Mouse (Mus musculus) adrenal gland, postnatal 25 days (tissue): ENCODE data around the gene Nrarp. TPM values are rescaled to one million over a fixed set of nuclear protein-coding genes. Genes with fewer than 3 reads are reported as not detected.

Source experiments
- DNase-seq: peaks from one replicate; pipeline ENCODE4 v3.0.0; 2021; ENCODE audit warnings: mixed read lengths
- long read RNA-seq: library from polyadenylated mRNA; stranded (forward); transcript quantifications from one replicate; pipeline ENCODE4 v2.0.0, GENCODE M21; 2021
- total RNA-seq: library from RNA; stranded (reverse); gene quantifications from 2 replicates; pipeline ENCODE4 v1.2.3, GENCODE M21; 2021

The Nrarp gene
- 2.2 and 4.0 TPM in 2 replicates for total RNA-seq
- long read RNA-seq, partial matches to known transcripts = 0 of 3 reads
- long read RNA-seq, other reads (novel, unspliced or antisense) = 0 of 3 reads

DNA sequence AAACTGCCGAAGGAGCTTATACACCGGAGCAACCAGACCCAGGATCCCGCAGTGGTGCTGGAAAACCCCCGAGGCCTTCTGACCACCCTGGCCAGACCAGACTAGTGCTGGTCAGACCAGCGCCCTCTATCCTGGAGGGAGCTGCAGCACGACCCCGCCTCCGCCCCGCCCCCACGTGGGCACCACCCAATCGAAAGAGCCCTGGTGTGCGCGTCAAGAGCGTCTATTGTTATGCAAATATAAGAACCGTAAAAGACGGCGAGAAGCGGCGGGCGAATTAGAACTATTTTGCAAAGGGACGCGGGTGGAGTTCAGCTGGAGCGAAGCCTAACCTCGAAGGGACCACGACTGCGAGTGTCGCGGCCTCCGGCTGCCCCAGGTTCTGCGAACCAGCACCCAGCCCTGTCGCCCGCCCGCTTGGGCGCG is at the start of gene Nrarp:
TSS of gene Nrarp (plus strand) at position 281 of the 426 bp plus-strand sequence.
- DNase-seq = peak; percentile 91

DNA sequence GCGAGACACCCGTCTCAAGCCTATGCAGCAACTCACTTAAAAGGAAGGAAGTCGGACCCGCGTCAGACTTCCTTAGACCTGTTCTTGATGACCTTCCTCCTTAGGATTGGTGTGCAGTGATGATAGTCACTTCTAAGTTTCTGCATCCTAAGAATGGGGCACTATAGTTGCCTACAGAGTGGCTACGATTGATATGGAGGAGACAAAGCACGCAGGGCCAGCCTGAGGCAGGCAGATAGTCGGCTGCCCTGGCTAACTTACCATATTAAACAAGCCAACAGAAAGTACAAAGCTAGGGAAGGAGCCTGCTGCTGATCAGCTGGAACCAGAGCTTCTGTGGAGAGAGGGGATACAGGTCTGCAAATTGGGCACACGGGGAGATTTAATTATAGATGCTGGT is 49.0 kb upstream of the Nrarp start:
- DNase-seq = no peak

DNA sequence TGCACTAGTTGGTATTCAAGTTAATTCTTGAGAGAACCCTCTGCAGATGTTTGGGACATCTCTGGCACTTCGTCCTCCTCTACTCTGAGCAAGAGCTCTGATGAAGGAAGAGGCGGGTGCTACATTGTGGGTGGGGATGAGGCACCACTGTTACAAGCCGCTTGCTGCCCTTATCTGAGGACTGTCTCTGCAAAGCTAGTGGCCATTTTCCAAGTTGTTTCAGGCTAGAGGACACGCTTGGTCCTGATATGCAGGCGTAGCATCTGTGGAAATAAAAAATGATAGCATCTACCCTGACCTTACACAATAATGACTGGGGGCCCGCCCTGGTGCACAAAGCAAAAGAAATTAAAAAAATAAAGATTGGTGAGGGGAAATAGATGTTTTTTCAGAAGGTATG is 42.7 kb upstream of the Nrarp start:
- no peak for DNase-seq

DNA sequence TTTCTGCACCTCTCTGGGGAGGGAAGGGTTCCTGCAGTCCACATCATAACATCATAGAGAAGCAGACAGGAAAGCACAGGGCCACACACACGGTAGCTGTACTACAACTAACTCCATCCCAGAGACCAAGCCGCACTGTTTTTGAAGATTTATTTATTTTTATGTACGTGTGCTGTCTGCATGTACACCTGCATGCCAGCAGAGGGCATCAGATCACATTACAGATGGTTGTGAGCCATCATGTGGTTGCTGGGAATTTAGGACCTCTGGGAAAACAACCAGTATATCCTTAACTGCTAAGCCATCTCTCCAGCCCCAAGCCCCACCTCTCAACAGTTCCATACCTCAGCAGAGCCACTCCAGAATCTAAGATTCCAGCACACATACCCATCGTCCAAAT is 39.4 kb upstream of the Nrarp start:
- no peak for DNase-seq

DNA sequence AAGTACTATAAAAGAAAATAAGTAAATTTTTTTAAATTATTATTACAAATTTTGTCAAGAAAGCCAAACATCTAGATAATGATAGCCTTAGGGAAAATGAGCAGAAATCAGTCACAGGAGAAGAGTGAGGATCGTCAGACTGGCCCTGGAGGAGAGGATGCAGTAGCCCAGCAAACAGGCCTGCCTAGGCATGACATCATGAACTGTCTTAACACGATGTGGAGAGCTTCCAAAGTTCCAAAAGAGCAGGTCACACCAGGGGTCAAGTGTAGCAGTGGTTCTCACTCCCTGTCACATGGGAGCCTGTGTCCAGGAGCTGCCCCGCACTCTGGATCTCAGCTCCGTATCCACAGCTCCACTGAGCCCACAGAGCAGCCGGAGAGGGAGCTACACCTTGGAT is 38.6 kb upstream of the Nrarp start:
- DNase-seq = no peak

DNA sequence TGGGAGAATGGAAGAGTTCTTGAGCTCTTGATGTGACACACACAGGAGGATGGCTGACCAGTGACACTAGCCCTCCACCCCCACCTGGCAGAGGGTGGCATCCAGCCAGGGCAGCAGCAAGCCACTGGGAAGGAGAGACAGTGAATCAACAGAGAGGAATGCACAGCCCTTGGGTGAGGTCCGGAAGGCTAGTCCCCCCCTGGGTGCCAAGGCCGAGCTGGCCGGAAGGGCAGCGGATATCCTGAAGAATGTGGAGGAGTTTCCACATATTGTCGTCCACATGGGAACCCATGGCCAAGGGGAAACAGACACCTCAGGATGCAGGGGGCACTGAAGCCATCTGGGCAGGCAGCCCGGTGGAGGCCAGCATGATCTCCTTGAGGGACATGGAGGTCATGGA is 35.2 kb upstream of the Nrarp start:
- peak; percentile 86 for DNase-seq

DNA sequence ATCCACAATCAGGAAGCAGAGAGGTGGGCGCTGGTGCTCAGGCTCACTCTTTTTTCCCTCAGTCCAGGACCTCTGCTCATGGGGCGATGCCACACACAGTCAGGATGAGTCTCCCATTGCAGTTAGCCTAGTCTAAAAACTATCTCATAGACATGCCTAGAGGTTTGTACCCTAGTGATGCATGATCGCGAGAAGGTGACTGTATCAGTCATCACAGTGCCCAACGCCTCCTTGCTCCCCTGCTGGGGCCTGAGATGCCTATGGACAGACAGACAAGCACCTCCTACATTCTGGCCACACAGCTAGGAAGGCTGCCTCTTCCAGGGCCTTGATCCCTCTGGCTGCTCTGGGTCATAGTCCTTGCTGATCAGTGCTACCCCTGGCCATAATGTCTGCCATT is 33.2 kb upstream of the Nrarp start:
- DNase-seq = no peak

DNA sequence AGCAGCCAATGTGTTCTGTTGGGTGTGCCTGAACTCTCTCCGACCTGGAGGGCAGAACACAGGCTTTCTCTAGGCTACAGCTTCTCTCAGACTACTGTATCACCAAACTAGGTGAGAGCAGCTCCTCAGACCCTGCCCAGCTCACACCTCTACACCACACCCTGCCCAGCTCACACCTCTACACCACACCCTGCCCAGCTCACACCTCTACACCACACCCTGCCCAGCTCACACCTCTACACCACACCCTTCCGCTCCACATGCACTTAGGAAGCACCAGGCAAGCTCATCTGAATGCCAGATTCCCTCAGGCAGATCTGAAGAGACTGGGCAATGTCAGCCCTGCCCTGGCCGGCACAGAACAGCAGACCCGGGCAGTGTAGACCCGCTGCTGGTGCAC is 32.7 kb upstream of the Nrarp start:
- no peak for DNase-seq

DNA sequence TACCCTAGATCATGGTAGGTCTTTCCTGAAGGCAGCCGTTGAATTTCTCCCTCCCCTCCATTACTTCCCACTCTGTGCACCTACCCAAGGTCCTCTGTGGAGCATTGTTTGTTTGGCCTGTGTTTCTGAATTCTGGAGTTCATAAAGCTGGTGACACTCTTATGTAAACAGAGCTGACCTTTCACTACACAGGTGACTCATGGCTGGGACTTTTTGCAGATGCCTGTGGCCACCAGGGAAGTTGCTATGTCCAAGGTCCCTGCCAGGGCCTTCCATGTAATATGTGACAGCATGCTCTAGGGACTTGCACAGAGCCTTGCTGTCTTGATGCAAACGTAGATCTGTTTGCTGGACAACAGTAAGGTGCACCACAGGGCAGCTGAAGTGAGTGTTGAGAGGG is 30.9 kb upstream of the Nrarp start:
- DNase-seq = no peak

DNA sequence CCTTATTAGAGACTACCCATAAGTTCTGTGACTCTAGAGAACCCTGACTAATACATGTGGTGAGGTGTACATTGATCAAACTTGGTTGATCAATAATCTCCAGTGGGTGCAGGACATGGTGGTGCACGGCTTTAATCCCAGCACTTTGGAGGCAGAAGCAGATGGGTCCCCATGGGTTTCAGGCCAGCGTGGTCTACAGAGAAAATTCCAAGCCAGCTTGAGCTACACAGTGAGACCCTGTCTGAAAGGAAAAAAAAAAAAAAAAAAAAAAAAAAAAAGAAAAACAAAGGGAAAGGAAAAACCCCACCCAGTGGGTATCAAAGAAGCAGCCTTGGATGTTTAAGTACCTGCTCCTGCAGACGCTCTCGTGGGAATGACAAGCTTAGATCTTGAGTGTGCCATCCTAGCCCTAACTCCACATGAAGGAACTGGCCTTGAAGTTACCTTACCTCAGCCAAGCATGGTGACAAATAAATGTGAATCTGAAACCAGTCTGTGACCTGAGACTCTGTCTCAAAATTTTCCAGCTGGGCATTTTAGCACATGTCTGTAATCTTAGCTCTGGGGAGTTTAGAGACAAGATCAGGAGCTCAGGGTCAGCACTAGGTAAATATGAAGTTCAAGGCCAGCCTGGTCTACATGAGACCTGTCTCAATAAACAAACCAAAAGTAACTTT is 29.1 kb upstream of the Nrarp start:
- no peak for DNase-seq

DNA sequence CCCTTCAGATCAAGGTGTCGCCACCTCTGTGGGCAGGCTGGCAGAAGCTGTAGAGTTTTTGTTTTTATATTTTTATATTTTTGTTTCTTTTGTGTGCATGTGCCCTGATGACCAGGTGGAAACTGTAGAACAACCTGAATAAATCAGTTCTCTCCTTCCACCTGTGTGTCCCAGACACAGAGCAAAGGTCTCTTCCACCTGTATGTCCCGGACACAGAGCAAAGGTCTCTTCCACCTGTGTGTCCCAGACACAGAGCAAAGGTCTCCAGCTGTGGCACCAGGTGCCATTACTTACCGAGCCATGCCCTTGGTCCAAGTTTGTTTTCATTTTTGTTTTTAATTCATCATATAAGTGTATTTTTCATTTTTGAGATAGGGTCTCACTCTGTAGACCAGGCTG is 24.4 kb upstream of the Nrarp start:
- no peak for DNase-seq

DNA sequence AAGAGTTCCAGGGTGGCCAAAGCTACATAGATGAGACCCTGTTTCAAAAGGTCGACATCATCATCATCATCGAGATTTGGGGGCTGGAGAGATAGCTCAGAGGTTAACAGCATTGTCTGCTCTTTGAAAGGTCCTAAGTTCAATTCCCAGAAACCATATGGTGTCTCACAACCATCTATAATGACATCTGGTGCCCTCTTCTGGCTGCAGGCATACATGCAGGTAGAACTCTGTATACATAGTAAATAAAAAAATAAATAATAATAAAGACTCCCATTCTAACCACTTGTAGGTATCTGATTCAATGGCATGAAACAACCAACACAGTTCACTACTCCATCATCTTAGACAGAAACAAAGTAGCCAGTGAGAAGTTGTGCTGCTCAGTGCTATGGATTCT is 23.6 kb upstream of the Nrarp start:
- DNase-seq = no peak

DNA sequence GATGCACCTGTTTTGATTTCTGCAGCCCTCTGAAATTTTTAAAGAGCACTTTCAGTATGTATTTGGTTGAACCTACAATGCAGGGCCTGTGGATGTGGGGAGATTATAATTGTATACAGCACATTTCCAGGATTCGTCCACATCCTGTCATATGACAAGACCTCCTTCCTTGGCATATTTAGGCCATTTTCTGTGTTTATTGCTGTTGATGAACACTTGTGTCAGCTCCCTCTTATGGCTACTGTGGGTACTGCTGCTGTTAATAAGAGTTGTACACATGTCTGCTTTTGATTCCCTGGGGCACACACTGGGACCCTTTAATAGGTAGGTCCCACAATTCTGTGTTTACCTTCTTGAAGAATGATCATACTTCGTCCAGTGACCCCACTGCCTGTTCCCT is 22.9 kb upstream of the Nrarp start:
- no peak for DNase-seq

DNA sequence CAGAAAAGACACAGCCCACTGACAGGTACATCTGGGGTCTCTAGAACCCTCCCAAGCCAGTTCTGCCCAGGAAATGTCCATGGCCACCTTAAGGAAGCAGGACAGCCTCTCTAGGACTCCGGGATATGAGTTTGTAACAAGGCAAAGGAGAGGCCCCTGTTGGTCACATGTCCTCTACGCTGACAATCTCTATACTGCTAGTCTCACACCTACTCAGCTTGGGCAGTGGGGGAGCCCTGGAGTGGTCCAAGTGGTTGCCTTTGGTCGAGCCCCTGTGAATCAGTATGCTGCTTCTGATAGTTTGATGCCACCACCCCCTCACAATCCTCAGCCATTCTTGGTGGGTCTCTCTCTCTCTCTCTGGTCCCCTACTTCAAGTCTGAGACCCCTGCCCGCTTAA is 13.1 kb upstream of the Nrarp start:
- DNase-seq = no peak

DNA sequence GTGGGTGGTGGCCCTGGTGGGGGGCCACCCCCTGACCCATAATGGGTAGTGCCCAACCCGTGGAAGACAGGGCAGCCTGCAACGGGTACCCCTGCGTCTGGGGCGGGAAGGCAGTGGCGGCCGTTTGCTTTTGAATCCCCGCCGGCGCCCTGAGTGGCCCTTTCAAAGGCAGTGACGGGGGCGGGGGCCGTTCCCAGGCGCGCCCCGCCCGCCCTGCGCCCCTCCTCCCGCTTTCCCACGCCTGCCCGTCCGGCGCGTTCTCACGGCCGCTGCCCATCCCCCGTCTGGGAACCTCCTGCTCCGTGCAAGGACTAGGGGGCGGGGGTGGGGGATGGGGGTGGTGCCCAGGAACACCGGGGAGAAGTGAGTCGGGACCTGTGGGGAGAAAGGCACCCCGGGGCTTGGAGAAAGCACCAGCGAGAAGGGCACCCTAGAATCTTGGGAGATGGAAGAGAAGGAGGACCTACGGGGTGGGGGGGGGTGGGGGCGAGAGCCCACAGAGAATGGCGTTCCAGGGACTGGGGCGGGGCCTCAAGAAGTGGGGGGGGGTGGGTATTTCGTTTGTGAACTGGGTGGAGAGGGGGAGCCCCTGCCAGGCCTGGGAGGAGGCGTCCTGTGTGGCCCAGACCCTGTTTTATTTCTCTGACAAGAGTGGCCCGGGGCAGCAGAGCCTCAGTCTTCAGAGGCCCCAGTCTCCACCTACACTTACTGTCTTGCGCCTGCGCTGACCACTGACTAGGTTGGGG is 12.5 kb upstream of the Nrarp start:
- DNase-seq = peak; percentile 78

DNA sequence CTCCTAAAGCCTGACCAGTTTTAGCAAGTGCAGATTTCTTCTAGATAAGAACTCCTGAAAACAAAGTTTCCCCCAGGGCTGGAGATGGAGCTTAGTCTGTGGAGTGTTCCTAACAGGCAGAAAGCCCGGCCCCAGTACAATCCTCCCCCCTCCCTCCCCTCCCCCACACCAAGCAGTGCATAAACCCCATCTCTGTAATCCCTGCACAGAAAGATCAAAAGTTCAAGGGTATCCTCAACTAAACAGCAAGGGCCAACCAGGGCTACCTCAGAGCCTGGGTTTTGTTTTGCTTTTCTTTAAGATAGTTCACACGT is 11.9 kb upstream of the Nrarp start:
- DNase-seq = no peak

DNA sequence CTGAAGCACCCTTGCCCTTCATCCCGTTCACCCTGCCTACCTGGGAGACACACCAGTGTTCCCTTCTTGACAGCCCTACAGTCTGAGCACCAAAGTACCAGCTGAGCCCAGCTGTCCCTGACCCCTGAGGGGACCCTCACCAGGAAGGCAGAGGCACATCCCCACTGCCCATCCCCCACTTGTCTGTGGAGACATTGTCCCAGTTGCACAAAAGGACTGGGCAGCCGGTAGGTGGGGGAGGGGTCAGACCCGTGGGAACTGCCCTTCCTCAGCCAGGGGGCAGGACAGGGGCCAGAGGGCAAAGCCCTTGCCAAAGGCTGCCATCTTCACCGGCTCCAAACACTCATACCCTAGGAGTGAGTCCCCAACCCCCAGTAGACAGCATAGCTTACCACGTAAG is 10.8 kb upstream of the Nrarp start:
- DNase-seq = no peak

DNA sequence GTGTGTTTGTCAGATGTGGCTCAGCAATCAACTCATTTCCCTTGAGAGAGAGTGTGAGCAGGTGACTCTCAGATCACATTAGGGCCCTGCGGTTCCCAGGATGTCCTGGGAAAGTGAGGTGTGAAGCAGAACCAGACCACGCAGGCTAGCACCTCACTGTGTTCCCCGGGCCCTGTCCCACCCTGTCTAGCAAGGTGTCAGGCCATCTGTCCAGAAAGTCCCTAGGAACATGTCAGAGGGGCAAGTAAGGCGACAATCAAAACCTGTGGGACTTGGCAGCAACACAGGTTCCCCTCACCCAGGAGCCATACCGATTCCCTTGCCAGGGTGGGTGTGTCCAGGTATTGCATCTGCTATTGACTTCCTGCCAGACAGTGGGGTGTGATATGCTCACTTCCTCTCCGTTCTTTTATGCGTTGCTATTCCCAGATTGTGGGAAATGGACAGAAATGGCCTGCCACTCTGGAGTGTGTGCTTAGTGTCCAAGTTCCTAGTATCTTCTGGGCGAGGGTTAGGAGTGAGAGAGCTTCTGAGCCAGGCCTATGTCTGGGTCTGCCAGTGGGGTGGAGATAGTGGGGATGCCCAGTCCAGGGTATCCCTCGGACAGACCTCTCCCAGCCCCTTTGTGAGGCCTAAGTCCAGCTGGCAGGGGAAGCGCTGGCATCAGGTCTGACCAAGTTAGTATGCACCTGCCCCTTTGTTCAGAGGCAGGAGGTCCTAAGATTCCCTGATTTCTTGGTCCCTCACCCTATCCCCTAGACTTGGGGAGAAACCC is 10.0 kb upstream of the Nrarp start:
- no peak for DNase-seq

DNA sequence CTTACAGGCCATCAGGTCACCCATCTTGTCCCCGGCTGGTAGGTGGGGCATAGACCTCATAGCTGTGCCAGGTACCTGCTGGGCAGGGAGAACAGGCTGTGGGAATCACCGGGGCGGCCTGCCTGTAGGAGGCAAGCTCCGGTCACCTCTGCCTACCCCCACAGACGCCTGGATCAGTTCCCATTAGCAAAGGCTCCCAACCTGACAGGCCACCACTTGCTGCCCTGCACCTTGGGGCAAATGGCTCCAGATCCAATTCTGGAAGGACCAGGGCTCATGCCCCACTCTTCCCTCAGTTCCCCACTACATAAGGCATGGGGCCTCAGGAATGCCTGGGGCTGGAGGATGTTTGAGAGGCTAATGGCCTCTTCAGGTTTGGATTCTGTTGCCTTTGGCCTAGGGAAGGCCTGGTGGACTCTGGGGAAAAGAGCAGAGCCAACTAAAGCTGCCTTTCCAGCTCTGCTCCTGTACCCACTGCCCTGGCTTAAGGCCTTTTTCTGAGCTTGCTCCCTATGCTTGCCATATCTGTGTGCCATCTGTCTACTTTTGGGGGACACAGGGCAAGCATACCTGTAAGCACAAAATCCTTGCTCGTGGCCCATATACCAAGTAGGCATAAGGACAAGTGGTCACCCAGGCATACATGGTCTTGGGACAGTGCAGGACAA is 9.3 kb upstream of the Nrarp start:
- no peak for DNase-seq

DNA sequence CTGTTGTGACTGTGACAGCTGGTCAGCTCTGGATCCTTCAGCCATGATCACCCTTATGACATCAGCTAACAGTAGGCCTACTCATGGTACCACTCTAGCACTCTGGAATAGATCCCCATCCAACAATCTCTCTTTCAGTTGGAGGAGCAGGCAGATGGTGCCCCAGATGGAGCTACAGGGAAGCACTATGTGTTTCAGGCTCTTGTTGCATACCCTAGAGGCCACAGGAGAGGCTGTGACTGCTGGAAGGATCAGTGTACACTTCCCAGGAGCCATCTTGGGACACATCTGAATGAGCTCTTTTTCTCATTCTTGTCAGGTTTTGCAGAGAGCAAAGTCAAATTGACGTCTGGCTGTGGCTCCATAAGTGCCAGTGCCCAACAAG is 8.8 kb upstream of the Nrarp start:
- no peak for DNase-seq

DNA sequence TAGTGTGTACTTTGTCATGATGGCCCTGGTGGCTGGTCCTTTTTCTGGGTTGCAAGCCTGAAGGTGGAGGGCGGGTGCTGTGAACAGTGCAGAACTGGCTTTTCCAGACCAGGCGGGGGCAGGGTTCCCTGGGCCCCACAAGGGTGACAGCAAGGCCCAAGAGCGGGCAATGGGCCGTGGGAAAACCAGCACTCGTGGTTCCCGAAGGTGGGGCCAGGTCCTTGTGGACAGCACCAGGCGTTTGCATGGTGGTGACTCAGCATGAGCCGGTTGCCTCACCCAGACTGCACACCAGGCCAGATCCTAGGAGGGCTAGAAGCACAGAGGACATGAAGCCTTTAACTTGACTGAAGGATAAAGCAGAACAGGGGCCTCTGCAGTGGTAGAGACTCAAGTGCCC is 7.9 kb upstream of the Nrarp start:
- peak; percentile 37 for DNase-seq

DNA sequence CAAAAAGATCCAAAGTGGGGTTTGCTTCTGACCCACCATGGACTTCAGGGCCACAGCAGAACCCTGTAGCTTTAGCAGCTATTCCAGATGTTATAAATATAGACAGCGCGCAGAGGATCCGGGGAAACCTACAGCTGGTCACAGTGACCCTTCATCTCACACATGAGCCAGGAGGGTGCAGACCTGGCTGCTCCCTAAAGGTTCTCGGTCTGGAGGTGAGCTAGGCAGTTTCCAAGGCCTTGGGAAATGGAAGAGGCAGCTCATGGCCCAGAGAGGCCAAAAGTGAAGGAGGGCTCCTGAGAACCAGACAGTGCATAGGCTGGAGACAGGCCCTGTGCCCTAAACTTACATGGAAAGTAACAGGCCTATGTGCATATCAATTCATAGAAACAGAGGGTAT is 6.7 kb upstream of the Nrarp start:
- DNase-seq = no peak
